Comparison of ENCODE assay signal across 15 mouse cellular contexts in the genomic region with DNA sequence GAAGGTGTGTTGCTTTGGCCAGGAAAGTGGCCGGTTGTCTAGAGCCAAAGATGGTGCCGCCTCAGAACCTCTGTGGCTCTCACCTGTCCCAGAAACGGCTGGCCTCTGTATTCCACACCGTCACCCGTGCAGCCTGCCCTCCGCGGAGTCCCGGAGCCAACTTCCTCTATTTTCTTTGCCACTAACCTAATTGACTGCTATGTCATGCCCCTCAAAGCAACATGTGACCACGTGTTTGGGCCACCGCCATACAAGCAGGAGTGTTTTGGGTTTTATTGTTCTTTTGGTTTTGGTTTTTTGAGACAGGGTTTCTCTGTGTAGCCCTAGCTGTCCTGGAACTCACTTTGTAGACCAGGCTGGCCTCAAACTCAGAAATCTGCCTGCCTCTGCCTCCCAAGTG. TPM values are rescaled to one million over a fixed set of nuclear protein-coding genes. Genes with fewer than 3 reads are reported as not detected.
"Had no signal": no experiment of that assay in that cellular context is flagged by ENCODE, and none has a peak within 500 bp of the region (broad histone marks: within the 10 kb centered on the region; RNA-seq: fewer than 3 reads in every experiment).

No protein-coding gene starts in this region.

RNA-seq across cellular contexts. Expression of a gene that starts 37.6 kb away (rescaled TPM):
- total RNA-seq: heart, postnatal 10 days; heart, postnatal 14 days; heart, postnatal 25 days; heart, postnatal 36 days; heart, postnatal 4 days; hindbrain, postnatal 0 days; layer of hippocampus, adult 18-20 months; layer of hippocampus, adult 2 months; layer of hippocampus, adult 8-10 months; layer of hippocampus, postnatal 10 days; layer of hippocampus, postnatal 14 days; layer of hippocampus, postnatal 25 days; layer of hippocampus, postnatal 36 days; left cerebral cortex, adult 18-20 months; left cerebral cortex, adult 2 months had no signal
